Mouse (Mus musculus) lung, postnatal 0 days (tissue): ENCODE results near the gene St3gal5.

Experiments
- CTCF ChIP-seq: IDR thresholded peaks from 2 replicates; pipeline ENCODE4 v1.5.1; 2016; ENCODE audit warnings: antibody characterized with exemption, mild to moderate bottlenecking
- EP300 ChIP-seq: IDR thresholded peaks from 2 replicates; pipeline ENCODE4 v1.6.1; 2016; ENCODE audit warnings: antibody characterized with exemption, mild to moderate bottlenecking, control low read depth

DNA sequence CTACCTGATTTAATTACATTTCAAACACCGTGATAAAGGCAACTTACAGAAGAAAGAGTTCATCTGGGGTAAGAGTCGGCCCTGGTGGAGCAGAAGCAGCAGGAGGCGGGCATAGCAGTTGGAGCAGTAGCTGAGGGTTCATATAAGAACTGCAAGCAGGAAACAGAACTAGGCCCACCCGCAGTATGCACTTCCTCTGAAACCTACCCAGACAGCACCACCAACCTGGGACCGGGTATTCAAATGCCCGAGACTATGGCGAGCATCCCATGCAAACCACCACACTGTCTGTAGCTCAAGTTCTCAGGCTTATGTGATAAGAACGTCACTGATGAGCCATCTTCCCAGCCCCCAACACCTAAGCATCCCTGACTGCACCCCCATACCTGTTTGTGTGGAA is 58.3 kb downstream of the St3gal5 start:
- no peak for TF ChIP-seq CTCF
- TF ChIP-seq EP300: no peak
